Mouse (Mus musculus): Measurements from ENCODE around the gene Gm21973.

DNA sequence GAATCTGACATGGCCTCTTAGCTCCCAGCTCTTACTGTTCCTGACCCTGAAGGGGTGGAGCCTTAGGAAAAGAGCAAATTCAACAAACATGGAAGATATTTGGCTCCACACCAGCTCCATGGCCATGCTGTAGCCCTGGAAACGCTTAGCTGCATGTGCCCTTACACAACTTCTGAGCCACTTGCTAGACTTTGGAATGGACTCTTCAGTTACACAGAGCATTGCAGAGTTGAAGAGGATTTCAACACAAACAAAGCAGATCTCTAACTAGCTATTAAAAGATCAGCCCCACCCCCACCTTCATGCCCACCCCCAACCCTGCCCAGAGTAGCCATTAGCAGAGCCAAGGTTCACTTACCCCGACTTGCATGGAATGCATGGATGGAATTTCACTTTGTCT is 74.6 kb downstream of the Gm21973 start:
- TF ChIP-seq CTCF (conservative IDR thresholded peaks at IDR 0.05; ENCODE audit: low read length) (no peak), POU5F1 (IDR thresholded peaks at IDR 0.05; ENCODE audit: borderline replicate concordance, low read length) (no peak)

Data from E14TG2a.4 (cell line).